Mouse (Mus musculus) neural tube, embryonic 15.5 days (tissue): ENCODE results near the gene Actb. TPM values are rescaled to one million over a fixed set of nuclear protein-coding genes. Genes with fewer than 3 reads are reported as not detected.
"Not testable (repeated sequence)": the region's sequence is repeated elsewhere in the genome, so short reads cannot be mapped to it uniquely, and the experiment has no call there.

ENCODE experiments used
- ATAC-seq: fragments of 200-750 bp; cut with Nextera tagmentation; 2 replicates; pipeline ENCODE4 v1.8.0; 2017; ENCODE audit warnings: mild to moderate bottlenecking, moderate TSS enrichment, moderate library complexity; ENCODE audit not compliant: low FRiP score
- H3K27ac ChIP-seq: fragments of 300-500 bp; sonication (generic); replicated peaks from 2 replicates; pipeline ENCODE4 v1.5.1; 2015; ENCODE audit warnings: mild to moderate bottlenecking, inconsistent platforms
- H3K27me3 ChIP-seq: fragments of 300-500 bp; sonication (generic); replicated peaks from 2 replicates; pipeline ENCODE4 v1.6.1; 2015; ENCODE audit warnings: inconsistent platforms
- H3K36me3 ChIP-seq: fragments of 300-500 bp; sonication (generic); 2 replicates; pipeline ENCODE4 v1.6.1; 2015; ENCODE audit warnings: inconsistent platforms
- H3K4me1 ChIP-seq: fragments of 300-500 bp; sonication (generic); 2 replicates; pipeline ENCODE4 v1.6.1; 2015; ENCODE audit warnings: inconsistent platforms
- H3K4me2 ChIP-seq: fragments of 300-500 bp; sonication (generic); 2 replicates; pipeline ENCODE4 v1.6.1; 2015; ENCODE audit warnings: inconsistent platforms, mild to moderate bottlenecking, moderate library complexity
- H3K4me3 ChIP-seq: fragments of 300-500 bp; sonication (generic); replicated peaks from 2 replicates; pipeline ENCODE4 v1.5.1; 2015; ENCODE audit warnings: mild to moderate bottlenecking, inconsistent platforms
- H3K9ac ChIP-seq: fragments of 300-500 bp; sonication (generic); replicated peaks from 2 replicates; pipeline ENCODE4 v1.6.1; 2015; ENCODE audit warnings: mild to moderate bottlenecking, inconsistent platforms
- H3K9me3 ChIP-seq: fragments of 300-500 bp; sonication (generic); replicated peaks from 2 replicates; pipeline ENCODE4 v1.6.1; 2016; ENCODE audit warnings: inconsistent platforms
- WGBS: fragments of 180-500 bp; shearing (Covaris S2); methylation state at CpG from one replicate; pipeline ENCODE4 v1.1.7; 2015; ENCODE audit warnings: mixed read lengths; 5-methylcytosine and 5-hydroxymethylcytosine counted together
- polyA plus RNA-seq: library from polyadenylated mRNA; unstranded; fragments of >200 nt; fragmentation: Nextera tagmentation; extraction: Ambion mirVana; gene quantifications from 2 replicates; pipeline ENCODE4 v1.2.1, GENCODE M21; 2015

Actb gene
- polyA plus RNA-seq, 1 experiment from 2014 or later: 12,525 TPM

DNA sequence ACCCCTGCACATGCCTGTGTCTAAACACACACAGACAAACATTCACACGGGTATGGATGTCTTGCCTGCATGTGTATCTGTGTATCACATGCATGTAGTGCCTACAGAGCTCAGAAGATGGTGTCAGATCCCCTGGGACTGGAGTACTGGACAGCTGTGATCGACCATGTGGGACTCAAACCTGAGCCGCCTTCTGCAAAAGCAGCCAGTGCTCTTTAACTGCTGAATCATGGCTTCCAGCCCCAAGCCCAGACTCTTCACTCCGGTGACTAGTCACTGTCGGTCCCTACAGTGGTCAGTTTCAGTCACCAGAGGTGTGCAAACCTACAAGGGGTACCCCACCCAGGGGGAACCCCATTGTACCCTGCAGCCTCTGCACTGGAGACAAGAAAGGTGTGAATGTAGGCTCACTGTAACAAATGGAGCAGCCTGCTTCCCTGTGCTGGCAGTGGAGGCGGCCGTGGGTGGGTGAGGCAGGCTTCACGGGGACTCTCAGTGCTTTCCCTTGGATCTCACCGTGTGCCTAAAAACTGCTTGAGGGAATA, 7.4 kb downstream of the Actb start:
- Histone ChIP-seq H3K27ac (no peak overlapping the region), H3K4me3 (no peak overlapping the region), H3K9me3 (no peaks in the 10 kb centered on the region), H3K4me1 (peaks cover 37% of the 10 kb centered on the region), H3K27me3 (no peaks in the 10 kb centered on the region), H3K36me3 (peaks cover 50% of the 10 kb centered on the region), H3K9ac (no peak overlapping the region), H3K4me2 (no peak overlapping the region)
- WGBS: 85% methylated on average over 9 of the region's 9 CpGs
- no peak for ATAC-seq

DNA sequence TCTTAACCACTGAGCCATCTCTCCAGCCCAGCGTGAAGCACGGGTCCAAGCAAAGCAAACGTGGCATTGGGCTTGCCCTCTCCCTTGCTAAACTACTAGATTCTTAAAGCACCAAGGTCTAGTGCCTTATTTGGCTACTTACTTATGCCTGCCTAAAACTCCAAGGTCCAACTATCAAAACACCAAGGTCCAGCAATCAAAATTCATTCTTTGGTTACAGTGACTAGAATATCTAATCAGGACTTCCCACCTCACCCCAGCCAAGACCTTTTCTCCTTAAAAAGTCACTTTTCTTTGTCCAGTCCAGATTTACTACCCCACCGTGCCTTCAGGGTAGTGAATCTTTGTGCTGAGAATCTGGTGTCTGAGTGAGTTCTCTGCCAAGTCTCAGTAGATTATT, 8.2 kb downstream of the Actb start:
- 74% methylated on average over 4 of the region's 4 CpGs for WGBS

DNA sequence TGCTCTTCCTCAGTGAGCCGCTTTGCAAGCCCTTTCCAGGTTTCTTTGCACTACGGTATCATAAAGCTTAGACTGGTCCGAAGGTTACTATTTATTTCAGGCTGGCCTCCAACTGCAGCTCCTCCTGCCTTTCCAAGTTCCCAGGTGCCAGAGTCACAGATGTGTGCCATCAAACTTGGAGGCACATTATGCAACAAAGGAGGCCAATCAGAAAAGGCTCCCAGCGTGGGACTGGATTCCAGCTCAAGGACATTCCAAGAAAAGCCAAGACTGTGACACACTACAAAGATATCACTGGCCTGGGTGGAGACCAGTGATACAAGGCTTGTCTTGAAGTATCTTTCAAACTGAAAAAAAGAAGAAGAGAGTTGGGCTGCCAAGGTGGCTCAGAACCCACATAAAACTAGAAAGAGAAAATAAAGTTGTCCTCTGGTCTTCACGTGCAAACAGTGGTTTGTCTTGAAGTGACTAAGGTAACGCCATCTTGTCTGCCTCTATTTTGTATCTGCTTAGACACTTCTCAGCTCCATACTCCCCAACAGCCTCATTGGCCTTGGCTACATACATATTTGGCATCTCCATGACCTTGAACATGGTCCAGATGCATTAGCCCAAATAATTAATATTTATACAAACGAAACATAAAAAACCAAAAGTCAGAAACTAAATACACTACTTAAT, 8.8 kb downstream of the Actb start:
- H3K4me2 ChIP-seq: no peak overlapping the region
- ATAC-seq: no peak
- H3K27ac ChIP-seq: no peak overlapping the region
- H3K4me3 ChIP-seq: no peak overlapping the region
- peaks cover 36% of the 10 kb centered on the region for H3K4me1 ChIP-seq
- no peaks in the 10 kb centered on the region for H3K9me3 ChIP-seq
- peaks cover 38% of the 10 kb centered on the region for H3K36me3 ChIP-seq
- WGBS: 89% methylated on average over 7 of the region's 7 CpGs
- no peaks in the 10 kb centered on the region for H3K27me3 ChIP-seq
- no peak overlapping the region for H3K9ac ChIP-seq

More for the DNA sequence above, 8.2 kb downstream of the Actb start:
- Histone ChIP-seq H3K9ac (no peak overlapping the region), H3K36me3 (peaks cover 44% of the 10 kb centered on the region), H3K27ac (no peak overlapping the region), H3K4me2 (no peak overlapping the region), H3K4me1 (peaks cover 38% of the 10 kb centered on the region), H3K4me3 (no peak overlapping the region), H3K9me3 (no peaks in the 10 kb centered on the region), H3K27me3 (no peaks in the 10 kb centered on the region)
- no peak for ATAC-seq

DNA sequence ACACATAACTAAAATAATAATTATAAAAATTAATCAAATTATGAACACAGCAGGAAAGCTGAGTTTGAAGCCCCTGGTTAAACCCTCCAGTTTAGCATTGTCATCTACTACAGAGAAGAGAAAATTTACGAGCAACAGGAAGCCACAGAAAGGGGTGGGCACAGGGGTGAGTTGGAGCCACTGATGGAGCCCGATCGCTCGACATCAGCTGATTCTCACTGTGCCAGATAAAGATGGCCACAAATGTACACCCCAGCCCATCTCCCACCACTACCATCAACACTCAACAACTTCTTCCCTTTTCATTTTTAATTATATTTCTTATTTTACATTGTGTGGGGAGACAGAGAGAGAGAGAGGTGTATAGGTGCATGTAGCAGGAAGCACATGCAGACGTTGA, 9.8 kb downstream of the Actb start:
- Histone ChIP-seq H3K4me2 (no peak overlapping the region), H3K4me1 (peaks cover 34% of the 10 kb centered on the region), H3K9ac (no peak overlapping the region), H3K4me3 (no peak overlapping the region), H3K27me3 (no peaks in the 10 kb centered on the region), H3K27ac (no peak overlapping the region), H3K36me3 (peaks cover 28% of the 10 kb centered on the region), H3K9me3 (no peaks in the 10 kb centered on the region)
- WGBS: 91% methylated on average over 5 of the region's 5 CpGs
- no peak for ATAC-seq

DNA sequence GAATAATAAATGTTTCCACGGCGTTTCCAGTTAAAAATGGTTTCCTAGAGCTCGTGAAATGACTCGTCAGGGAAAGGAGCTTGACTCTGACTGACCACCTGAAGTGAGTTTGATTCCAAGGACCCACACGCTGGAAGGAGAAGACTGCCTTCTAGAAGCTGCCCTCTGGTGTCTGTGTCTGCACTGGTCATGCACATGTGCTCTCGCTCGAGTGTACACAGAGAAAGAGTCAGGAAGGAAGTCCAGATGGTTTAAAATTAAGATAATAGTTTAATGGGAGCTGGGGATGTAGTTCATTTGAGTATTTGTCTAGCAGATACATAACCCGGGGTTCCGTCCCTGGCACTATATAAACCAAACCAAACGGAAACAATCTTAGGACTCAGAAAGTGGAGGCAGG, 10.4 kb downstream of the Actb start:
- Histone ChIP-seq H3K27ac (no peak overlapping the region), H3K9ac (no peak overlapping the region), H3K4me1 (peaks cover 31% of the 10 kb centered on the region), H3K4me3 (no peak overlapping the region), H3K4me2 (peak overlapping the region; percentile 72; the same call in 1 of the 2 replicates), H3K9me3 (no peaks in the 10 kb centered on the region), H3K27me3 (no peaks in the 10 kb centered on the region), H3K36me3 (peaks cover 23% of the 10 kb centered on the region)
- WGBS: 86% methylated on average over 10 of the region's 10 CpGs
- no peak for ATAC-seq

DNA sequence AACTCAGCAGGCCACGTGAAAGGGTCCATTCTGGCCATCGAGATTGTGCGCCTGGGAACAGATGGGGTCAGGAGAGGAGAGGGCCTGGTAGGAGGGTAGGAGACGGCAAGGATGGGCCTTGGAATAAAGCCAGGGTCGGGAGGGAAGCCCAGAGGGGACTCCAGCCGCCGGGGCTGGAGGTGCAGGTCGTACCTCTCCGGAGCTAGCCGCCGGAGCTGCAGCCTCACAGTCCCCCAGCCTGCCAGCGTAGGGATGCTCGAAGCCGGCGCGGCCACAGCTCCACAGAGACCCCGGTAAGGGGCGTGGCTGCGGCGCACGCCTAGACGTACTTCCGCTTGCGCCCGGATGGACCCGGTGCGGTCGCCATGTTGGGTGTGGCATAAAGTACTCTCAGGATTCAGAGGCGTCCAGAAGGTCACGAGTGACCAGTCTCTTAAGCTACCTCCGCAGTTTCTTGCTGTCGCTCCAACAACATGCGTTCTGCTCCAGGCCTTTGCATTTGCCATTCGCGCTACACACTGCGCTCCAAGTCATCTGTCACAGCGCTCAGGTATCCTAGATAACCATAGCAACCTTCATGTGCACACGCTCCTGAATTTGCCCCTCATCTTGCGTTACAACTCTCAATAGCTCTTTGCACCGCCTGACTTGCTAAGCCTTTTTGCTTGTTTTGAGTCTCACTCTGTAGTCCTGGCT, 11.5 kb downstream of the Actb start, which contains the start of gene Fbxl18:
Gene Fbxl18 (minus strand): TSS at position 504 of the 696 bp plus-strand sequence.
- Histone ChIP-seq H3K4me2 (peak within 1 kb of the TSS; percentile 72), H3K4me3 (peak within 1 kb of the TSS; percentile 58)
- peak; percentile 95 for ATAC-seq

DNA sequence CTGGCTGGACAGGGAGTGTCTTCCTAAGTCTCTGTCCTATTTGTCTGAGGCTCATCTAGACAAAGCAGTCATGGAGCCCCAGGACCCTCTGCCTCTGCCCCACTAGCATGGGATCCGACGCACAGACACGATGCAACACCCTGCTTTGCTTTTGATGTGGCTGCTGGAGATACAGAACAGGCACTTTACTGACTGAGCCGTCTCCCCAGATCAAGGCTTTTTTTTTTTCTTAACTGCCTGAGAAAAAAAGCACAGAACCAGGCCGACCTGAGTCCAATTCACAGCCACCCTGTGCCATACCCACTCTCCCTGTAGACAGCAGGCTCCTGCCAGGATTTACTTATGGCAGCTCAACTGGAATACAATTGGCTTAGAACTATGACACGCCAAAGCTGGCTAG, 15.2 kb downstream of the Actb start:
- H3K4me3 ChIP-seq: no peak overlapping the region
- no peak overlapping the region for H3K4me2 ChIP-seq
- peaks cover 31% of the 10 kb centered on the region for H3K4me1 ChIP-seq
- H3K27ac ChIP-seq: no peak overlapping the region
- H3K9me3 ChIP-seq: no peaks in the 10 kb centered on the region
- no peak overlapping the region for H3K9ac ChIP-seq
- 84% methylated on average over 6 of the region's 6 CpGs for WGBS
- peaks cover 10% of the 10 kb centered on the region for H3K36me3 ChIP-seq
- ATAC-seq: no peak
- no peaks in the 10 kb centered on the region for H3K27me3 ChIP-seq

More for the DNA sequence above, 11.5 kb downstream of the Actb start, which contains the start of gene Fbxl18:
- peaks cover 31% of the 10 kb centered on the region for H3K4me1 ChIP-seq
- WGBS: 0% methylated on average over 40 of the region's 40 CpGs
- no peaks in the 10 kb centered on the region for H3K27me3 ChIP-seq
- H3K9ac ChIP-seq: peak within 1 kb of the TSS; percentile 63
- H3K27ac ChIP-seq: peak within 1 kb of the TSS; percentile 78
- peaks cover 13% of the 10 kb centered on the region for H3K36me3 ChIP-seq
- H3K9me3 ChIP-seq: no peaks in the 10 kb centered on the region

DNA sequence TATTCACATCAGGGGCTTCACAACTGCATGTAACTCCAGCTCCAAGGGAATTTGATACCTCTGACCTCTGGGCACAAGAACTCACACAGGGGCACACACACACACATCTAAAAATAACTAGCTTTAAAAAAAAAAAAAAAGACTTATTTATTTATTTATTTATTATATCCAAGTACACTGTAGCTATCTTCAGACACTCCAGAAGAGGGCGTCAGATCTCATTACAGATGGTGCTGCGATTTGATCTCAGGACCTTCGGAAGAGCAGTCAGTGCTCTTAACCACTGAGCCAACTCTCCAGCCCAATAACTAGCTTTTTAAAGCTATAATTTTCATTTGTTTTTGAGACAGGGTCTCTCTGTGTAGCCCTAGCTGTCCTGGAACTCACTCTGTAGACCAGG, 19.0 kb downstream of the Actb start:
- not testable (repeated sequence) for H3K27me3 ChIP-seq, H3K9ac ChIP-seq, H3K4me1 ChIP-seq, H3K4me3 ChIP-seq, H3K9me3 ChIP-seq, H3K27ac ChIP-seq, H3K4me2 ChIP-seq, ATAC-seq
- peaks cover 41% of the 10 kb centered on the region for H3K36me3 ChIP-seq
- WGBS: 98% methylated on average over 3 of the region's 3 CpGs

DNA sequence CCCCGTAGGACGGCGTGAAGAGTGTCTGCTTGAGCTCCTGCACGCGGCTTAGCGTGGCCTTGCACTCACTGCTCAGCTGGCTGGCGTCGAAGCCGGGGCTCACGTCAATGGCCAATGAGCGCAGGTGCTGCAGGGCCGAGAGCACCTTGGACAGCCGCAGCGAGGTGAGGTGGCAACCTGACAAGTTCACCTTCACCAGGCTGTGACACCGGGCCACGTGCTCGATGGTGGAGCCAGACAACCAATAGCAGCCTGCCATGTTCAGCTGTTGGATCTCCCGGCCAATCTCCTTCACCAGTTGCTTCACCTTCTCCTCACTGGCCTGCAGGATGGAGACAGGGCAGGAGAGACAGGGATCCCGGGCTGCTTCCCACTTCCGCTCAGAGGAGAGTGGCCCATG, 19.8 kb downstream of the Actb start:
- WGBS: 95% methylated on average over 20 of the region's 20 CpGs
- Histone ChIP-seq H3K9me3 (no peaks in the 10 kb centered on the region), H3K9ac (no peak overlapping the region), H3K4me3 (no peak overlapping the region), H3K4me1 (peaks cover under 1% of the 10 kb centered on the region; the same call in 1 of the 2 replicates), H3K36me3 (peaks cover 41% of the 10 kb centered on the region), H3K4me2 (no peak overlapping the region), H3K27me3 (no peaks in the 10 kb centered on the region), H3K27ac (no peak overlapping the region)
- no peak for ATAC-seq

DNA sequence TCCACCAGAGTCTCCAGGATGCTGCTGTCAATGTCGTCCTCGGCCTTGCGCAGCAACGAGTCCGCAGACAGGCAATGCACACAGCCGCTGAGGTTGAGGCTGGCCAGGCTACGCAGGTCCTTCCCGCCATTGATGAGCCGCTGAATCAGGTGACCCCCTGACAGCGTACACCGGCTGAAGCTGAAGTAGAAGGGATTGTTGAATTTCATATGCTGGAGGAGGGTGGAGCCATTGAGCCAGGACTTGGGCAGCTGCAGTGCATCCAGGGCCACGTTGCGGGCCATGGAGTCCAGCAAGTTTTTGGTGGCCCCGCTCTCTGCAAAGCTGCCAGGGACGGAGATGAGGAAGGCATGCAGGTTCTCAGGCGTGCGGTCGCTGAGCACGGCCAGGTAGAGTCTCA, 20.4 kb downstream of the Actb start:
- no peak overlapping the region for H3K27ac ChIP-seq
- no peaks in the 10 kb centered on the region for H3K27me3 ChIP-seq
- ATAC-seq: no peak
- no peak overlapping the region for H3K4me3 ChIP-seq
- H3K4me1 ChIP-seq: peaks cover 7% of the 10 kb centered on the region
- no peak overlapping the region for H3K4me2 ChIP-seq
- no peaks in the 10 kb centered on the region for H3K9me3 ChIP-seq
- peaks cover 41% of the 10 kb centered on the region for H3K36me3 ChIP-seq
- 97% methylated on average over 19 of the region's 19 CpGs for WGBS
- no peak overlapping the region for H3K9ac ChIP-seq

DNA sequence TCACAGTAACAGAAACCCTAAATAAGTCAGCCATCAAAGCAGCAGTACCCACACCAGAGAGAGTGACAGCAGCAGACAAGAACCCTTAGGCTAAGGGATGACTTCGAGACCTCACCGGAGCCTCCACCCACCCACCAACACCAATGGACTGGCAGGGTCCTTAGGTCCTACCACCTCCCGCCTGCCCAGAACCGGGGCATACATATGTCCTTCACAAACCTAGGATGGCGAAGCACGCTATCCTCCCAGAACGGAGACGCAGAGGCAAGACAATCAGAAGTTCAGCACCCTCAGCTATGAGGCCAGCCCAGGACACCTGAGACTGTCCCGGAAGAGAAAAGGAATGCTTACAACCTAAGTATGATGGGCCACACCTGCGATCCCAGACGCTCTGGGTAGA, 24.1 kb downstream of the Actb start:
- no peak overlapping the region for H3K4me2 ChIP-seq
- no peaks in the 10 kb centered on the region for H3K27me3 ChIP-seq
- H3K4me3 ChIP-seq: no peak overlapping the region
- no peaks in the 10 kb centered on the region for H3K9me3 ChIP-seq
- H3K36me3 ChIP-seq: peaks cover 46% of the 10 kb centered on the region
- no peak overlapping the region for H3K27ac ChIP-seq
- H3K4me1 ChIP-seq: peaks cover 29% of the 10 kb centered on the region
- no peak overlapping the region for H3K9ac ChIP-seq
- WGBS: 96% methylated on average over 11 of the region's 11 CpGs
- ATAC-seq: no peak

DNA sequence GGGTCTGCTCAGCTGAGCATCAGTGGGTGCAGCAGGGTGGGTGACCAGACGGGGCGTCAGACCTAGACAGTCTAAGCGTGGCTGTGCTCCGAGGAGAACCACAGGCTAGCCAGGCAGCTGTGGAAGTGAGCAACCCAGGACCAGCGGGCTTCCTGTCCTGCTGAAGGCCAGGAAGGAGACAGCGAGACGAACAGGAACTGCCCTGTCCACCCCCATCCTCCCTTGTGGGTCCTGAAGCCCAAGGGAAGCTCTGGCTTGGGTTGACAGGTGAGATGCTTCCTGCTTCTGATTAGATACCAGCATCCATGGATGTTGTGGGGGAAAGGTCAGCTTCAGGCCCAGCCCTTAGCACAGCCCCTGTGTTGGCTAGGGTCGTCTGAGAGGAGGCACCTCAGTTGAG, 24.6 kb downstream of the Actb start:
- H3K4me2 ChIP-seq: no peak overlapping the region
- H3K4me1 ChIP-seq: peaks cover 34% of the 10 kb centered on the region
- ATAC-seq: no peak
- no peaks in the 10 kb centered on the region for H3K27me3 ChIP-seq
- no peak overlapping the region; the same call in 1 of the 2 replicates for H3K9ac ChIP-seq
- 72% methylated on average over 8 of the region's 8 CpGs for WGBS
- H3K27ac ChIP-seq: no peak overlapping the region
- H3K9me3 ChIP-seq: no peaks in the 10 kb centered on the region
- H3K4me3 ChIP-seq: no peak overlapping the region
- H3K36me3 ChIP-seq: peaks cover 44% of the 10 kb centered on the region
